ENCODE assay signal across 18 mouse cellular contexts in genomic region chr13:80939866-80940265, GRCm38 (mm10). TPM values are rescaled to one million over a fixed set of nuclear protein-coding genes. Genes with fewer than 3 reads are reported as not detected.
DNase-seq lines count a peak whose midpoint lies in the region; ATAC-seq and TF ChIP-seq lines count a peak whose summit lies in the region.
"Had no signal": no experiment of that assay in that cellular context is flagged by ENCODE, and none has a peak within 500 bp of the region (broad histone marks: within the 10 kb centered on the region; RNA-seq: fewer than 3 reads in every experiment).

No protein-coding gene starts in this region.

- no peak overlapping the region for H3K4me3 ChIP-seq in liver, adult 2 months (ENCODE audit: insufficient read depth, low read depth, low read length)
- no peak overlapping the region for H3K4me3 ChIP-seq in liver, embryonic 11.5 days (ENCODE audit: low read depth, low read length)
- H3K4me3 ChIP-seq in brown adipose tissue, adult 24 weeks (ENCODE audit: insufficient read depth, low read depth, low read length), result no peak overlapping the region
- no peak overlapping the region for H3K4me3 ChIP-seq in intestine, embryonic 14.5 days (ENCODE audit: low read depth, low read length)
- H3K4me3 ChIP-seq in stomach, embryonic 15.5 days (replicated peaks), result no peak overlapping the region
- H3K4me3 ChIP-seq: embryonic facial prominence, embryonic 13.5 days; heart, embryonic 13.5 days; hindbrain, embryonic 13.5 days; neural tube, embryonic 12.5 days had no signal

- H3K9ac ChIP-seq in liver, adult 2 months (ENCODE audit: low read depth, low read length), result no peak overlapping the region
- no peak overlapping the region for H3K9ac ChIP-seq in liver, embryonic 11.5 days (ENCODE audit: low read depth, low read length)
- H3K9ac ChIP-seq in intestine, embryonic 14.5 days (ENCODE audit: low read length), result no peak overlapping the region
- no peak overlapping the region for H3K9ac ChIP-seq in stomach, embryonic 15.5 days
- H3K9ac ChIP-seq: embryonic facial prominence, embryonic 13.5 days; heart, embryonic 13.5 days; hindbrain, embryonic 13.5 days; liver, embryonic 14.5 days; neural tube, embryonic 12.5 days had no signal

- H3K9me3 ChIP-seq in liver, embryonic 11.5 days (ENCODE audit: control insufficient read depth, low read length), result no peaks in the 10 kb centered on the region
- H3K9me3 ChIP-seq in intestine, embryonic 14.5 days (ENCODE audit: control insufficient read depth, low read length), result no peaks in the 10 kb centered on the region
- H3K9me3 ChIP-seq in stomach, embryonic 15.5 days, result no peaks in the 10 kb centered on the region
- H3K9me3 ChIP-seq: embryonic facial prominence, embryonic 13.5 days; heart, embryonic 13.5 days; hindbrain, embryonic 13.5 days; neural tube, embryonic 12.5 days had no signal

- H3K36me3 ChIP-seq in liver, adult 2 months (ENCODE audit: control insufficient read depth, insufficient read depth, low read length), result no peaks in the 10 kb centered on the region
- H3K36me3 ChIP-seq in liver, embryonic 11.5 days (ENCODE audit: control insufficient read depth, insufficient read depth, low read length), result no peaks in the 10 kb centered on the region
- H3K36me3 ChIP-seq in intestine, embryonic 14.5 days (ENCODE audit: control insufficient read depth, insufficient read depth, low read length), result no peaks in the 10 kb centered on the region
- no peaks in the 10 kb centered on the region for H3K36me3 ChIP-seq in stomach, embryonic 15.5 days
- H3K36me3 ChIP-seq: embryonic facial prominence, embryonic 13.5 days; heart, embryonic 13.5 days; hindbrain, embryonic 13.5 days; neural tube, embryonic 12.5 days had no signal

- H3K27me3 ChIP-seq in liver, adult 2 months (ENCODE audit: control insufficient read depth, insufficient read depth, low read length), result no peaks in the 10 kb centered on the region
- no peaks in the 10 kb centered on the region for H3K27me3 ChIP-seq in liver, embryonic 11.5 days (replicated peaks; ENCODE audit: control insufficient read depth, insufficient read depth, low read length)
- no peaks in the 10 kb centered on the region for H3K27me3 ChIP-seq in intestine, embryonic 14.5 days (replicated peaks; ENCODE audit: control insufficient read depth, insufficient read depth, low read length)
- H3K27me3 ChIP-seq in stomach, embryonic 15.5 days (replicated peaks), result no peaks in the 10 kb centered on the region
- H3K27me3 ChIP-seq: embryonic facial prominence, embryonic 13.5 days; heart, embryonic 13.5 days; hindbrain, embryonic 13.5 days; neural tube, embryonic 12.5 days; Patski had no signal

- peaks cover 13% of the 10 kb centered on the region for H3K4me1 ChIP-seq in liver, adult 2 months (ENCODE audit: control insufficient read depth, insufficient read depth, low read length)
- no peaks in the 10 kb centered on the region for H3K4me1 ChIP-seq in liver, embryonic 11.5 days (replicated peaks; ENCODE audit: control insufficient read depth, insufficient read depth, low read length)
- peaks cover 10% of the 10 kb centered on the region for H3K4me1 ChIP-seq in brown adipose tissue, adult 24 weeks (ENCODE audit: control insufficient read depth, insufficient read depth, insufficient read length, low read length)
- H3K4me1 ChIP-seq in intestine, embryonic 14.5 days (replicated peaks; ENCODE audit: control insufficient read depth, insufficient read depth, low read length), result peaks cover 5% of the 10 kb centered on the region
- H3K4me1 ChIP-seq in stomach, embryonic 15.5 days, result peaks cover 9% of the 10 kb centered on the region; the same call in 1 of the 2 replicates
- H3K4me1 ChIP-seq: hindbrain, embryonic 13.5 days; neural tube, embryonic 12.5 days had no signal

- H3K4me2 ChIP-seq in liver, embryonic 11.5 days, result no peak overlapping the region
- H3K4me2 ChIP-seq in intestine, embryonic 14.5 days (ENCODE audit: low read length), result no peak overlapping the region
- no peak overlapping the region for H3K4me2 ChIP-seq in stomach, embryonic 15.5 days
- H3K4me2 ChIP-seq: embryonic facial prominence, embryonic 13.5 days; heart, embryonic 13.5 days; hindbrain, embryonic 13.5 days; midbrain, embryonic 11.5 days; neural tube, embryonic 12.5 days had no signal

- no peak overlapping the region for H3K27ac ChIP-seq in liver, adult 2 months (replicated peaks; ENCODE audit: insufficient read depth, low read depth, low read length)
- no peak overlapping the region for H3K27ac ChIP-seq in liver, embryonic 11.5 days (ENCODE audit: low read depth, low read length)
- peak overlapping the region; percentile 87; the same call in 1 of the 2 replicates for H3K27ac ChIP-seq in brown adipose tissue, adult 24 weeks (replicated peaks; ENCODE audit: low read depth, low read length)
- H3K27ac ChIP-seq in intestine, embryonic 14.5 days (ENCODE audit: low read depth), result no peak overlapping the region; the same call in 1 of the 2 replicates
- peak overlapping the region; percentile 67; the same call in 1 of the 2 replicates for H3K27ac ChIP-seq in stomach, embryonic 15.5 days
- H3K27ac ChIP-seq: embryonic facial prominence, embryonic 13.5 days; heart, embryonic 13.5 days; hindbrain, embryonic 13.5 days; liver, embryonic 14.5 days; neural tube, embryonic 12.5 days had no signal

- DNase-seq in liver, adult 2 months (ENCODE audit: extremely low read depth, low read depth, low spot score), result peak; percentile 77
- no peak for DNase-seq in liver, embryonic 11.5 days (ENCODE audit: low spot score)
- DNase-seq in intestine, embryonic 14.5 days (ENCODE audit: low spot score), result no peak
- no peak for DNase-seq in right cerebral cortex, postnatal 25 days
- DNase-seq in ovary, postnatal 10 days (ENCODE audit: low spot score), result no peak
- DNase-seq: cerebellum, adult 11 months; layer of hippocampus, adult 9-11 months; right cerebral cortex, adult 18-20 months had no signal

- TF ChIP-seq CTCF in liver, adult 2 months (IDR thresholded peaks at IDR 0.05; ENCODE audit: low read depth, low read length), result no peak

- ATAC-seq in liver, embryonic 11.5 days (replicated peaks; ENCODE audit: low FRiP score), result no peak
- peak; percentile 25; the same call in 1 of the 2 replicates for ATAC-seq in intestine, embryonic 14.5 days (replicated peaks; ENCODE audit: low FRiP score, low TSS enrichment, low read depth)
- ATAC-seq in stomach, embryonic 15.5 days (ENCODE audit: insufficient read depth, low FRiP score, low read depth), result peak; percentile 65
- ATAC-seq: forebrain, embryonic 16.5 days had no signal

- TF ChIP-seq POLR2A in liver, adult 2 months (IDR thresholded peaks at IDR 0.05; ENCODE audit: extremely low read depth, insufficient read depth, low read length), result no peak

- 6% methylated on average over 1 of the region's 1 CpGs for WGBS in liver, adult 2 months
- WGBS in liver, embryonic 11.5 days, result 38% methylated on average over 1 of the region's 1 CpGs
- 11% methylated on average over 1 of the region's 1 CpGs for WGBS in intestine, embryonic 14.5 days
- WGBS in stomach, embryonic 15.5 days, result 22% methylated on average over 1 of the region's 1 CpGs

- no peaks in the 10 kb centered on the region for H3K79me2 ChIP-seq in liver, adult 2 months (ENCODE audit: control insufficient read depth, insufficient read depth, low read length)

RNA-seq across cellular contexts. Expression of gene Arrdc3, which starts 56.7 kb away (rescaled TPM):
- 318 and 336 TPM in 2 replicates for total RNA-seq in liver, adult 2 months (2014; rRNA removed)
- polyA plus RNA-seq in liver, adult 2 months (2012; rRNA removed), result 68.9 and 87.1 TPM in 2 replicates
- 25.9 and 30.8 TPM in 2 replicates for polyA plus RNA-seq in liver, embryonic 11.5 days (2014; fragmentation: Nextera tagmentation; extraction: Ambion mirVana)
- polyA plus RNA-seq in brown adipose tissue, adult 24 weeks (2012; ENCODE audit: insufficient read depth, insufficient read length, missing spikeins), result 15.0 and 22.6 TPM in 2 replicates
- polyA plus RNA-seq in intestine, embryonic 14.5 days (2014; fragmentation: Nextera tagmentation; extraction: Ambion mirVana), result 59.5 and 71.0 TPM in 2 replicates
- 45.7 and 56.6 TPM in 2 replicates for polyA plus RNA-seq in stomach, embryonic 15.5 days (2015; fragmentation: Nextera tagmentation; extraction: Ambion mirVana)

Comparison
In these comparisons a context has a peak if more than half of its experiments do, and no peak if none do; other contexts are left out.
1. H3K27ac ChIP-seq: peak in brown adipose tissue, adult 24 weeks (single experiment) and stomach, embryonic 15.5 days (single experiment); none in liver, adult 2 months (single experiment), liver, embryonic 11.5 days (single experiment) and intestine, embryonic 14.5 days (single experiment).